In the genomic region with DNA sequence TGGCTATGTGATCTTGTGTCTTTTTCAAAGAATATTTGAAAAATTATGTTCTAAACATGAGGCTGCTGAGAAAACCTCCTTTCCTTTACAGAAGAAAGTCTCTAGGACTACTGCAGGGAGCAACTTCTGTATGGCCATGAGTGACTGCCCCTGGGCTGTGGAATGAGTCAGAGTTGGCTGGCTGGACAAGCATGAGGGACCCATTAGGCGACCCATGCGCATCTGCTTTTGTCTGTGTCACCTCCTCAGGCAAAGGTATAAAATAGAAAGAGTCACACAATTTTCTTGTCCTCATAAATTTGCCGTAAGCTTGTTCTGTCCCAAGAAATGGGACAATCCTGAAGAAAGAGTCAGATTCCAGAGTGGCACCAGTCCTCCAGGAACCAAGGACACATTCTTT, we compare ENCODE assay signal across 16 mouse cellular contexts.
"Had no signal": no experiment of that assay in that cellular context is flagged by ENCODE, and none has a peak within 500 bp of the region (broad histone marks: within the 10 kb centered on the region; RNA-seq: fewer than 3 reads in every experiment).

No protein-coding gene starts in this region.

- DNase-seq: lung, adult 2 months; lung, postnatal 14 days; lung, postnatal 36 days; right cerebral cortex, postnatal 14 days; thymus, adult 18-20 months; thymus, postnatal 14 days; thymus, postnatal 36 days had no signal

- H3K4me3 ChIP-seq: lung, embryonic 15.5 days; megakaryocyte, embryonic 14.5 days; midbrain, embryonic 13.5 days; midbrain, embryonic 15.5 days; neural tube, embryonic 12.5 days; stomach, embryonic 15.5 days had no signal

- H3K36me3 ChIP-seq: lung, embryonic 15.5 days; midbrain, embryonic 13.5 days; midbrain, embryonic 15.5 days; neural tube, embryonic 12.5 days; stomach, embryonic 15.5 days had no signal

- H3K27ac ChIP-seq: lung, embryonic 15.5 days; macrophage; midbrain, embryonic 13.5 days; neural tube, embryonic 12.5 days; stomach, embryonic 15.5 days had no signal

- H3K4me1 ChIP-seq: megakaryocyte, embryonic 14.5 days; neural tube, embryonic 12.5 days; stomach, embryonic 15.5 days had no signal

- H3K9me3 ChIP-seq: lung, embryonic 15.5 days; midbrain, embryonic 13.5 days; midbrain, embryonic 15.5 days; neural tube, embryonic 12.5 days; stomach, embryonic 15.5 days had no signal

- H3K4me2 ChIP-seq: lung, embryonic 15.5 days; midbrain, embryonic 11.5 days; midbrain, embryonic 13.5 days; midbrain, embryonic 15.5 days; neural tube, embryonic 12.5 days; stomach, embryonic 15.5 days had no signal

- ATAC-seq: lung, postnatal 0 days had no signal

- H3K9ac ChIP-seq: lung, embryonic 15.5 days; midbrain, embryonic 13.5 days; midbrain, embryonic 15.5 days; neural tube, embryonic 12.5 days; stomach, embryonic 15.5 days had no signal

- H3K27me3 ChIP-seq: lung, embryonic 15.5 days; megakaryocyte, embryonic 14.5 days; midbrain, embryonic 13.5 days; midbrain, embryonic 15.5 days; neural tube, embryonic 12.5 days; stomach, embryonic 15.5 days had no signal
